Mouse (Mus musculus) heart, adult 10 weeks (tissue): ENCODE data around the gene Dmkn. TPM values are rescaled to one million over a fixed set of nuclear protein-coding genes. Genes with fewer than 3 reads are reported as not detected.

Experiments
- polyA plus RNA-seq: library from polyadenylated mRNA; stranded (reverse); fragments of 350-450 nt; fragmentation: Illumina TruSeq; extraction: RNeasy Lipid Tissue Mini Kit (QIAGEN cat#74804); gene quantifications from one replicate; pipeline ENCODE4 v1.2.3, GENCODE M21; 2014; ENCODE audit warnings: low read depth, low replicate concordance

Gene Dmkn
- polyA plus RNA-seq = 3.5 TPM

GRCm38 (mm10) chr7:30763456-30763855 is at the start of gene Dmkn:
Gene Dmkn (plus strand): TSS chr7:30763756.

GRCm38 (mm10) chr7:30729396-30730063 is 34.0 kb upstream of the Dmkn start, which contains the start of gene Tmem147:
Gene Tmem147 (minus strand): TSS chr7:30729540.

GRCm38 (mm10) chr7:30743617-30744016 is 19.9 kb upstream of the Dmkn start, which contains the start of gene Gapdhs:
Gene Gapdhs (minus strand): TSS chr7:30743681.

GRCm38 (mm10) chr7:30751086-30751669 is 12.4 kb upstream of the Dmkn start, which contains the start of gene Sbsn:
Gene Sbsn (plus strand): TSS chr7:30751471.

GRCm38 (mm10) chr7:30787377-30788022 is 23.9 kb downstream of the Dmkn start, which contains the start of gene Krtdap:
Gene Krtdap (plus strand): TSS chr7:30787896.

GRCm38 (mm10) chr7:30823675-30824074 is 60.1 kb downstream of the Dmkn start, which contains the start of gene Ffar2:
Gene Ffar2 (minus strand): TSS chr7:30823775.

Other genes with a start within 250 kb of the Dmkn start
- gene Arhgap33, start 228.7 kb upstream of the Dmkn start, polyA plus RNA-seq = 1.1 TPM
- 945 TPM for gene Hspb6, start 211.6 kb upstream of the Dmkn start, polyA plus RNA-seq
- 3.8 TPM for gene Proser3, start 211.5 kb upstream of the Dmkn start, polyA plus RNA-seq
- gene Lin37, start 203.9 kb upstream of the Dmkn start, polyA plus RNA-seq = 17.8 TPM
- gene U2af1l4, start 200.5 kb upstream of the Dmkn start, polyA plus RNA-seq = 64.0 TPM
- gene Gm49396, start 200.4 kb upstream of the Dmkn start, polyA plus RNA-seq = 8.0 TPM
- gene Psenen, start 200.1 kb upstream of the Dmkn start, polyA plus RNA-seq = 106 TPM
- gene Igflr1, start 198.3 kb upstream of the Dmkn start, polyA plus RNA-seq = not detected
- gene Kmt2b, start 175.0 kb upstream of the Dmkn start, polyA plus RNA-seq = 16.4 TPM
- not detected for gene Zbtb32, start 164.8 kb upstream of the Dmkn start, polyA plus RNA-seq
- 0.31 TPM for gene Upk1a, start 150.9 kb upstream of the Dmkn start, polyA plus RNA-seq
- gene Cox6b1, start 137.6 kb upstream of the Dmkn start, polyA plus RNA-seq = 3,676 TPM
- gene Etv2, start 127.9 kb upstream of the Dmkn start, polyA plus RNA-seq = not detected
- gene Rbm42, start 113.4 kb upstream of the Dmkn start, polyA plus RNA-seq = 37.8 TPM
- gene Haus5, start 98.8 kb upstream of the Dmkn start, polyA plus RNA-seq = 7.5 TPM
- gene Pmis2, start 92.2 kb upstream of the Dmkn start, polyA plus RNA-seq = not detected
- gene 2200002J24Rik, start 64.8 kb upstream of the Dmkn start, polyA plus RNA-seq = not detected
- gene Atp4a, start 51.5 kb upstream of the Dmkn start, polyA plus RNA-seq = not detected
- gene Tmem147, start 34.2 kb upstream of the Dmkn start, polyA plus RNA-seq = 168 TPM
- not detected for gene Gapdhs, start 20.1 kb upstream of the Dmkn start, polyA plus RNA-seq
- 3.5 TPM for gene Sbsn, start 12.3 kb upstream of the Dmkn start, polyA plus RNA-seq
- gene Krtdap, start 24.1 kb downstream of the Dmkn start, polyA plus RNA-seq = not detected
- not detected for gene Ffar2, start 60.0 kb downstream of the Dmkn start, polyA plus RNA-seq
- gene Ffar3, start 92.4 kb downstream of the Dmkn start, polyA plus RNA-seq = not detected
- gene Ffar1, start 97.8 kb downstream of the Dmkn start, polyA plus RNA-seq = not detected
- gene Cd22, start 116.6 kb downstream of the Dmkn start, polyA plus RNA-seq = 0.76 TPM
- 0.18 TPM for gene Mag, start 151.1 kb downstream of the Dmkn start, polyA plus RNA-seq
- 6.3 TPM for gene Hamp2, start 160.9 kb downstream of the Dmkn start, polyA plus RNA-seq
- 44.7 TPM for gene Hamp, start 180.3 kb downstream of the Dmkn start, polyA plus RNA-seq
- 166 TPM for gene Usf2, start 193.0 kb downstream of the Dmkn start, polyA plus RNA-seq
- gene Lsr, start 209.7 kb downstream of the Dmkn start, polyA plus RNA-seq = 3.3 TPM
- gene Fam187b, start 210.0 kb downstream of the Dmkn start, polyA plus RNA-seq = not detected